Mouse (Mus musculus): ENCODE data around the gene Wscd2. TPM values are rescaled to one million over a fixed set of nuclear protein-coding genes. Genes with fewer than 3 reads are reported as not detected.

Gene Wscd2
- polyA plus RNA-seq, 1 experiment from 2014 or later, result 2.5 TPM

DNA sequence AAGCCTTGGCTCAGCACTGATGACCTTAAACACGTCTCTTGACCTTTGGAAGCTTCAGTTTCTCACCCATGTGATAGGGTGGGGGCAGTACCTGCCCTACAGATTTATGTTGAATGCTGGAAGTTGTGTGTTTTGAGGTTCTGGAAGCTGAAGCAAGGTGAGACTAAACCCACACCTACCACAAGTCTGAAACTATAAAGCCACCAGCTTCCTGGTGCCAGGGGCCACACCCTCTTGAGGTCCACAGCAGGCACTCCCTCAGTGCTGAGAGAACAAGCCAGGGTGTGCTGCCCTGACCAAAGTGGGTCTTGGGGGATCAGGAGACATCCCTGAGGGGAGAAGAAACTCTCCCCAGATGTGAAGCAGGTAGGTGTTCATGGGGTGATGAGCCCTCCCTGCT is 48.7 kb downstream of the Wscd2 start:
- 69% methylated on average over 1 of the region's 1 CpGs for WGBS
- no peaks in the 10 kb centered on the region for H3K36me3 ChIP-seq
- peaks cover 36% of the 10 kb centered on the region; the same call in 1 of the 2 replicates for H3K27me3 ChIP-seq
- no peak overlapping the region for H3K4me2 ChIP-seq
- no peak overlapping the region for H3K4me3 ChIP-seq
- H3K4me1 ChIP-seq (replicated peaks), result no peaks in the 10 kb centered on the region
- no peak for ATAC-seq (replicated peaks; ENCODE audit: insufficient number of reproducible peaks, insufficient read depth, low FRiP score, low read depth)
- H3K9me3 ChIP-seq (replicated peaks), result no peaks in the 10 kb centered on the region
- H3K27ac ChIP-seq, result no peak overlapping the region
- H3K9ac ChIP-seq, result no peak overlapping the region

DNA sequence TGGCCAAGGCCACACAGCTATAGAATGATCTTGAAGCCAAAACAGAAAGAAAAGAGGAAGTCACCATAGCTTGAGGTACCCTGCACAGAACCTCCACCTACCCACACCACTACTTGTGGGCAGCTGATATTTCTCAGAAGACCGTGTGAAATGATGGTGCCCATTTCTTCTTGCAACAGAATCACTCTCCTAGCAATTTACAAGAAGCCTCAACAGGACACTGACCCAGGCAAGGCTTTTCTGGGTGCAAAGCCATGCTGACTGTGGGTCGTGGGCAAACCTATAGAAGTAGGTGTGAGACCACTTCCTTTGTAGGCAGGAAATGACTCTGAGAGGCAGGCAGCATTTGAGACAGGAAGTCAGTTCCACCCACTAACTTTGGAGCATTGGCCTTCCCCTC is 49.3 kb downstream of the Wscd2 start:
- Histone ChIP-seq H3K27ac (no peak overlapping the region), H3K4me3 (no peak overlapping the region), H3K9ac (no peak overlapping the region), H3K27me3 (peaks cover 36% of the 10 kb centered on the region; the same call in 1 of the 2 replicates), H3K4me2 (no peak overlapping the region), H3K36me3 (no peaks in the 10 kb centered on the region), H3K4me1 (replicated peaks) (no peaks in the 10 kb centered on the region), H3K9me3 (replicated peaks) (no peaks in the 10 kb centered on the region)
- no peak for ATAC-seq (replicated peaks; ENCODE audit: insufficient number of reproducible peaks, insufficient read depth, low FRiP score, low read depth)
- WGBS, result 68% methylated on average over 2 of the region's 2 CpGs

DNA sequence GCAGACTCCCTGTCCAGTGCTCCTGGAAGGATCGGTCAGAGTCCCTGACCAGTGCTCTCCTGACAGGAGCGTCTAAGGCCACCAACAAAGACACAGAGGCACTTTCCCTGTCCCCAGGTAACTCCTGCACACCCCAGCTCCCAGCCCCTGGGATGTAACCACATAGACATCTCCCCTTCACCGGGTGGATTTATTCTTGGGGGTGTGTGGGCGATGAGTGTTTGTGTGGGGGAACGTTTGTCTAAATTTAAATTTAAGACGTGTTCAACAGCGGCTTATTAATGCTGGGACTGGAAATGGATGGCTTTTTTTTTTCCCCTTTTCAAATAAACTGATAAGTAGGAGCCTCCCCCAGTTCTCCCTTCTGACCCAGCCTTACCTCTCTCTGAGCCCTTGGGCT is 49.7 kb downstream of the Wscd2 start:
- ATAC-seq (replicated peaks; ENCODE audit: insufficient number of reproducible peaks, insufficient read depth, low FRiP score, low read depth), result no peak
- Histone ChIP-seq H3K27ac (no peak overlapping the region), H3K4me1 (replicated peaks) (no peaks in the 10 kb centered on the region), H3K4me2 (no peak overlapping the region), H3K9me3 (replicated peaks) (no peaks in the 10 kb centered on the region), H3K4me3 (no peak overlapping the region), H3K27me3 (peaks cover 36% of the 10 kb centered on the region; the same call in 1 of the 2 replicates), H3K9ac (no peak overlapping the region), H3K36me3 (no peaks in the 10 kb centered on the region)
- WGBS, result 78% methylated on average over 7 of the region's 7 CpGs

DNA sequence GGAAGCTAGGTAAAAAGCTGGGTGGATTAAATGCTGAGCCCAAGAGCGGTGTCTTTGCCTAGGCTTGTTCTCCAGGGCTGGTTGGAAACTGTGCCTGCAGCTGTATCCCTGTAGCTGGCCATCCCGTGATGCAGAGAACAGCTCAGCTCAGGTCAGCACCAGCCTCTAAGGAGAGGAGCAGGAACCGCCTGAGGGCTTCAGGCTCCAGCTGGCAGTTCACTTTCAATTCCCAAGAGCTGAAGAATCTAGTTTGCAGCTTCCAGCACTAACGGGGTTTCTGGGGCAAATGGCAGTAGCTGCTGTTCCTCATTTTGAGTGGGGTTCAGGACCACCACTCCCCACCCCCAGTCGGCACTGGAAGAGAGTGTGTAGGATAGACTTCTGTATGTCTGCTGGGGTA is 51.1 kb downstream of the Wscd2 start:
- 49% methylated on average over 5 of the region's 5 CpGs for WGBS

DNA sequence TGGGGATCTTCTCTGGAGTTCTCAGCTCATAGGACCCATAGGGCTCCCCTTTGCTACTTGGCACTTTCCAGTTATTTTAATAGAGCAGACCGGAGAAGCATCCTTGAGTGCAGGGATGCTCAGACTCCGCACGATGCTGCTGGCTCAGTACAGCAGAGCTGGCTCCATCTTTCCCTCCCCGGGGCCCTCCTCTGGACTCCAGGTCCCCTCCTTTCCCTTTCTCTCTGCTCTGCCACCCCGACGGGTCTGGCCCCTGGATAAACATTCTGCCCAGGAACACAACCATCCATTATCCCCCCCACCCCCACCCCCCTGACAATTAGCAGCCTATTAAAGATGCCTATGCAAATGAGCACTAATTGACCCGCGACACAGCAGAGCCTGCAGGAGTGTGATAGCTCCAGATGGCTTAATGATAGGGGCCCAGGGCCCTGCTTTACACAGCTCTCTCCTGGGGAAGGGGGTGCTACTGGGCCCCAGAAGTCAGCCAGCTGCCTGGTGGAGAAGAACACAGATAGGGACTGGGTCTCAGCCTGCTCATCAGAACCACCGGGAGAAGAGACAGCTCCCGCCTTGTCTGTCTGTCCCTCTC is 52.8 kb downstream of the Wscd2 start:
- Histone ChIP-seq H3K27me3 (peaks cover 25% of the 10 kb centered on the region; the same call in 1 of the 2 replicates), H3K4me1 (replicated peaks) (no peaks in the 10 kb centered on the region), H3K36me3 (no peaks in the 10 kb centered on the region), H3K9ac (no peak overlapping the region), H3K9me3 (replicated peaks) (no peaks in the 10 kb centered on the region), H3K27ac (no peak overlapping the region), H3K4me2 (no peak overlapping the region), H3K4me3 (no peak overlapping the region)
- 35% methylated on average over 10 of the region's 10 CpGs for WGBS
- ATAC-seq (replicated peaks; ENCODE audit: insufficient number of reproducible peaks, insufficient read depth, low FRiP score, low read depth), result no peak

More for the DNA sequence above, 51.1 kb downstream of the Wscd2 start:
- no peaks in the 10 kb centered on the region for H3K4me1 ChIP-seq (replicated peaks)
- H3K27me3 ChIP-seq, result peaks cover 37% of the 10 kb centered on the region; the same call in 1 of the 2 replicates
- H3K4me2 ChIP-seq, result no peak overlapping the region
- no peak for ATAC-seq (replicated peaks; ENCODE audit: insufficient number of reproducible peaks, insufficient read depth, low FRiP score, low read depth)
- no peak overlapping the region for H3K4me3 ChIP-seq
- H3K9ac ChIP-seq, result no peak overlapping the region
- no peaks in the 10 kb centered on the region for H3K9me3 ChIP-seq (replicated peaks)
- no peaks in the 10 kb centered on the region for H3K36me3 ChIP-seq
- no peak overlapping the region for H3K27ac ChIP-seq

DNA sequence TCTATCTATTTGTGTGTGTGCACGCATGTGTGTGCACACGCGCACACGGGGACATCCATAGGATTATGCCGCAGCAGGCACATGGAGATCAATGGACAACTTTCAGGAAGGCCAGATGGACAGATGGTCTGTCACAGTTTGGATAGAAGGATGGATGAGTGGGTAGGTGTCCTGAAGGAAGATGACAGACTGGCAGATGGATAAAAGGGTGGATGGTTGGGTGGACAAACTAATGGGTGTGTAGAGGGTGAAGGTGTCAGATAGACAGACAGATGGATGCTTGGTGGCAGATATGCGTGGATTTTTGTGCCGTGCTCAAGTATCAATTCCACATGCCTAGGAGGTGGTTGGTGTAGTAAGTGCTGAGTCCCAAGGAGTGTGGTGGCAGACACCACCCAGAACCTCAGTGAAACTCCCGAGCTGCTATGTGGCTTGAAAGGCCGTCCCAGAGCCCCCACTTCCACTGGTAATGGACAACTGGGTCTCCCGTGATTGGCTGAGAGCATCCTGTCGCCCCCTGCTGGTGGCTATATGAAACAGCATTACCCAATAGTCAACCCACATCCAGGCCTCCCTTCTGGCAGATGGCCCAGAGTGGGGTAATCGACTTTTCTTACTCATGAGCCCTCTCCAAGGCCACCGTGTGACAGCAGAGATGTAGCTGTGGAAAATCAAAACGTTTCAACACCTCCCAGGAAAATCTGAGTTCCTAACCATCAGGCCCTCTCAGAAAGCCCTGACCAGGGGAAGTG is 58.0 kb downstream of the Wscd2 start:
- H3K36me3 ChIP-seq, result no peaks in the 10 kb centered on the region
- H3K9me3 ChIP-seq (replicated peaks), result no peaks in the 10 kb centered on the region
- no peak; the same call in 1 of the 2 replicates for ATAC-seq (replicated peaks; ENCODE audit: insufficient number of reproducible peaks, insufficient read depth, low FRiP score, low read depth)
- WGBS, result 48% methylated on average over 14 of the region's 14 CpGs
- no peak overlapping the region for H3K4me2 ChIP-seq
- no peak overlapping the region for H3K4me3 ChIP-seq
- H3K9ac ChIP-seq, result no peak overlapping the region
- no peak overlapping the region for H3K27ac ChIP-seq
- H3K27me3 ChIP-seq, result peaks cover 39% of the 10 kb centered on the region
- peaks cover 4% of the 10 kb centered on the region for H3K4me1 ChIP-seq (replicated peaks)

DNA sequence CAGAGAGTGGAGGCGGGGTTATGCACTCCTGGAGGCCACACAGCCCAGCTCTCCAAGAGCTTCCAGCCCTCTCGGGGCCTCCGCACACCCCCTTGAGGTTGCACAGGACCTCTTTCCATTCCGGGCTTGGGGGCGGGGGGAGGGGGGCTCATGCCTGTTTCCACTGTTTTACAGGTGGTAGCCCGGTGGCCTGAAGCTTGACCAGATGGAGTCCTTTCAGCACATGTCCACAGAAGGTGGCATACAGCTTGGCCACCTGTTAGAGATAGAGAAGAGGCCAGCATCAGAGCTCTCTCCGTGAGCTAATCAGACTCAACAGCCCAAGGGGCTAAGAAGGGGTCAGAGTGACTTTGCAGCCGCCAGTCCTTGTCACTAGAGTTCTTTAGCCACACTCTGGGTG is 60.1 kb downstream of the Wscd2 start:
- Histone ChIP-seq H3K4me3 (no peak overlapping the region), H3K4me1 (replicated peaks) (peaks cover 4% of the 10 kb centered on the region), H3K27ac (no peak overlapping the region), H3K36me3 (no peaks in the 10 kb centered on the region), H3K27me3 (peaks cover 48% of the 10 kb centered on the region), H3K9ac (no peak overlapping the region), H3K4me2 (no peak overlapping the region), H3K9me3 (replicated peaks) (no peaks in the 10 kb centered on the region)
- no peak for ATAC-seq (replicated peaks; ENCODE audit: insufficient number of reproducible peaks, insufficient read depth, low FRiP score, low read depth)
- WGBS, result 51% methylated on average over 8 of the region's 8 CpGs

DNA sequence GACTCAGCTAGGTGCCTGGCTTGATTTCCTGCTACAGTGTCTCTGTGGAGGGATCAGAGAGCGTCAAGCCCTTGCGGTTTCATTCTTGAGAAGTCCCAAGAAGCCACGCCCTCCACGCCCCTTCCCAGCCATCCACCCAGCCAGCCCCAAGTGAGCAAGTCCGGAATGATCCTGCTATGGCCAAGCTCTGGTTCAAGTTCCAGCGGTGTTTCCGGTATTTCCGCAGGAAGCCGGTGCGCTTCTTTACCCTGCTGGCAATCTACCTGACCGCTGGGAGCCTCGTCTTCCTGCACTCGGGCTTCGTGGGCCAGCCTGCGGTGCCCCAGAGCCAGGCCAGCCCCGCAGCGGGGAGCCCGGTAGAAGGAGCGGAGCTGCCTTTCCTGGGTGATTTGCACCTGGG is 60.6 kb downstream of the Wscd2 start:
- H3K4me3 ChIP-seq, result no peak overlapping the region
- WGBS, result 28% methylated on average over 19 of the region's 19 CpGs

DNA sequence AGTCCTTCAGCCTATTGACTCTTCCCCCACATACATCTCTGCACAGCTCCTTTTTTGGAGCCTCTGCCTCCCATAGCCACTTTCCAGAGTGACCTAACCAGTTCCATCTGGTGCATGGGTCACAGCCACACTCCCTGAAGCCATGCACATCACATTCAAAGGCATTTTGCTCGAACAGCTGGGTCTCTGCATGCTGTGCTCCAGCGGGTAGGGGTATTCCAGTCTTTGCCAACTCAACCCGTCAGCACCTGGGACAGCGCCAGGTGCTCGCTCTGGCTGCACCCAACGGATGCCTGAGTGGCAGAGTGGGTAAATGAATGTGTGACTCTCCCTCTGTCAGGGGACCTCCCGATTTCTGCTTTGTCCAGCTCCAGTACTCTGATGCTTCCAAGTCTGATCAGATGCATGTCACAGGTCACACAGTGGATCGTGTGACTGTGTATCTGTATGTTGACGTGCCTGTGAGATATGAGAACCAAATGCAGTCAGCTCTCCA is 63.3 kb downstream of the Wscd2 start:
- Histone ChIP-seq H3K9me3 (replicated peaks) (no peaks in the 10 kb centered on the region), H3K27me3 (peaks cover 57% of the 10 kb centered on the region), H3K4me2 (no peak overlapping the region), H3K4me3 (no peak overlapping the region), H3K36me3 (no peaks in the 10 kb centered on the region), H3K4me1 (replicated peaks) (peaks cover under 1% of the 10 kb centered on the region), H3K27ac (no peak overlapping the region), H3K9ac (no peak overlapping the region)
- WGBS, result 10% methylated on average over 9 of the region's 9 CpGs
- no peak for ATAC-seq (replicated peaks; ENCODE audit: insufficient number of reproducible peaks, insufficient read depth, low FRiP score, low read depth)

More for the DNA sequence above, 60.6 kb downstream of the Wscd2 start:
- no peak for ATAC-seq (replicated peaks; ENCODE audit: insufficient number of reproducible peaks, insufficient read depth, low FRiP score, low read depth)
- no peaks in the 10 kb centered on the region for H3K36me3 ChIP-seq
- no peak overlapping the region for H3K27ac ChIP-seq
- no peaks in the 10 kb centered on the region for H3K9me3 ChIP-seq (replicated peaks)
- peaks cover 4% of the 10 kb centered on the region for H3K4me1 ChIP-seq (replicated peaks)
- no peak overlapping the region for H3K9ac ChIP-seq
- no peak overlapping the region for H3K4me2 ChIP-seq
- peaks cover 47% of the 10 kb centered on the region for H3K27me3 ChIP-seq

DNA sequence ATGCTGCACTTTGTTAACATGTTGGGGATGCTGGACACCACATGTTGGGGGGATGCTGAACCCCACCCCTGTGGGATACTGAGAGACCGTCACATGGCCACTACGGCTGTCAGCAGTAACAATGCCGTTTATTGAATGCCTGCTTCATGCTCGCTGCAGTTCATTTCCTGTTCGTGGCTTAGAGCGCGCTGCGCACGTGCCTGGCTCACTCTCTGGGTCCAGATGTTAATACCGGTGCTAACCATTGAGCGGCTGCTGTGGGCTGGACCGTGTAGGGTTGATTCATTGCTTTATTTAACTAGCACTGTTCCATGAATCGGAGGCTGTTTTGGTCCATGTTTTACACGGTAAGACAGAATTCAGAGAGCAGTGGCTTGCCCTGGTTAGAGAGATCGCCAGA is 64.0 kb downstream of the Wscd2 start:
- H3K4me1 ChIP-seq (replicated peaks), result no peaks in the 10 kb centered on the region; the same call in 1 of the 2 replicates

DNA sequence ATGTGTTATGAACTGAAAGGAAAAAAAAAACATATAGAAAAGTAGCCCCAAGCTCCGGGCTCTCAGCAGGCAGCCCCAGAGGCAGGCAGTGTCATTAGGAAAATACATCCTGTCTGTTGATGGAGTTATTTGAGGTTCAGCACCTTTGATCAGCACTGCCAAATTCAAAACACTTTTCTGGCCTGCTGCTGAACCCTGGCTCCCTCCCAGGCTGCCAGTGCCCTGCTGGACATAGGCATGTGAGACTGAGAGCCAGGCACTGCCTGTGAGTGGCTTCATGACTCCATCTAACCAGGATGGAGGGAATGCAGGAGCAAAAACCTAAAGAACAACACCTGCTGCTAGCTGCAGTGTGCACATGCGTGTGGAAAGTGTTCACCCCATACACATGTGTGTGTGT is 64.4 kb downstream of the Wscd2 start:
- H3K27me3 ChIP-seq, result peaks cover 57% of the 10 kb centered on the region

More for the DNA sequence above, 64.0 kb downstream of the Wscd2 start:
- Histone ChIP-seq H3K4me3 (no peak overlapping the region), H3K9me3 (replicated peaks) (no peaks in the 10 kb centered on the region), H3K9ac (no peak overlapping the region), H3K4me2 (no peak overlapping the region), H3K27ac (no peak overlapping the region), H3K27me3 (peaks cover 57% of the 10 kb centered on the region), H3K36me3 (no peaks in the 10 kb centered on the region)
- whole genome bisulfite sequencing, result 66% methylated on average over 15 of the region's 15 CpGs
- no peak for ATAC-seq (replicated peaks; ENCODE audit: insufficient number of reproducible peaks, insufficient read depth, low FRiP score, low read depth)

More for the DNA sequence above, 64.4 kb downstream of the Wscd2 start:
- Histone ChIP-seq H3K4me1 (replicated peaks) (no peaks in the 10 kb centered on the region; the same call in 1 of the 2 replicates), H3K4me3 (no peak overlapping the region), H3K9ac (no peak overlapping the region), H3K36me3 (no peaks in the 10 kb centered on the region), H3K4me2 (no peak overlapping the region), H3K27ac (no peak overlapping the region), H3K9me3 (replicated peaks) (no peaks in the 10 kb centered on the region)
- 77% methylated on average over 2 of the region's 2 CpGs for WGBS
- no peak for ATAC-seq (replicated peaks; ENCODE audit: insufficient number of reproducible peaks, insufficient read depth, low FRiP score, low read depth)
